Mouse (Mus musculus) retina, postnatal 1 day (tissue): ENCODE data around the gene Rnf220.

Source experiments
- DNase-seq: peaks from one replicate; pipeline ENCODE4 v3.0.0-alpha.2; 2012

The Rnf220 gene

DNA sequence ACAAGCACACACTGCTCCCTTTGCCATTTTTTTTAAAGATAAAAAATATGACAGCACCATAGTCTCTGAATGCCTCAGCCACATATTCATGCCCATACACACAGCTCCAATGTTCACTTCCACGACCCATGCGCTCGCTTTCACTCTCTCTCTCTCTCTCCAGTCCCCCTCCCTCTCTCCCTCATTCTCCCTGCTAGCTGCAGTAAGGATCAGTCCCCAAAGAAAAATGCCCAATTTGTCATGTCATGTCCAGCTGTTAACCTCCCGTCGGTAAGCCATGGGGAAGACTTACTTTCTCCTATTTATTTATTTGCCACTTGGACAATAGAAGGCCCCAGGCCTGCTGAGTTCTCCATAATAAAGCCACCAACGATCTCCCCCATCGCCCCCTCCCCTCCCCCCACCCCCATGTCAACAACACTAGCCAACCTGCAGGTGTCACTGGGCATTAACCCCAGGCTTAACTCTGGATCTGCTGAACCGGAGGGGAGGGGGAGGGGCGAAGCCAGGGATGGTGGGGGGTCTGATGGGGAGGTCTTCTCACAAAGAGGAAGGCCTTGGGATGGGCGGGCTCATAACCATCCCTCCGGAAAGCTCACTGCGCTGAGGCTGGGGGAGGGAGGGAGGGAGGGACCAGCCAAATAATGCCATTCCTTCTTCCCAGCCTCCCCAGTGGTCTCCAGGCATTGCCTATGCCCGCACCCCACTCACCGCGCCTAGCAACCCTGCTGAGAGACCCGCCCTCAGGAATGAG is 123.4 kb downstream of the Rnf220 start:
- peak; percentile 92 for DNase-seq

DNA sequence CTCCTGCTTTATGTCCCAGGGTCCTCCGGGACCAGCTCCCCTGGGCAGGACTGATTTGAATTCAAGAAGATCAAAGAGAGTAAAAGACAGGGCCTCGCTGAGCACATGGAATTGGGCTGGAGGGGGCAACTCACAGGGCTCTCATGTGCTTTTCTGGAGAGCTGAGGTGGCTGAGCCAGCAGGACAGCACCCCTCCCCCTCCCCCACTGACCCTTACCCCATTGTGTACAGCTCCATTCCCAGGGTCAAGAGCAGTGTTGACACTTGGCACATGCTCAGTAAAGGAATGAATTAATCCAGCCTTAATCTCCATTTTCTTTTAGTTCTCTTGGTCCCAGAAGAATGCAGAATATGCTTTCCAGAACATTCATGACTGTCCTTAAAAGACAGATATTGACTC is 125.0 kb downstream of the Rnf220 start:
- no peak for DNase-seq

DNA sequence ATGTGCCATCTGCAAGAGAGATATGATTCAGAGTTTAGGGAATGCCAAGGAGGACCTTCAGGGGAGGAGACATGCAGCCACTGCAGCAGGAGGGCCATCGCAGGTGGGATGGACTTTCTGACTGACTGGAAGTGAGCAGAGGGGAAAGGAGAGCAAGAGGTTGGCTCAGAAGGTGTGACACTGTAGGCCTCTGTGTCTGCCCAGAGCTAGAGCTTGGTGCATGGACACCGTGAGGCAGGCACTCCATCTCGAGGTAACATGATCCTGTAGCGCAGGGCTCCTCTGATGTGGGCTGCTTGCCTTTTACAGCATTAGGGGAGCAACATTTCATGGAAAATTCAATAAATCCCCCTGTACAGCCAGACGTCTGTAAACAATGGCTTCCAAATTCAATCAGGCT is 126.5 kb downstream of the Rnf220 start:
- no peak for DNase-seq

DNA sequence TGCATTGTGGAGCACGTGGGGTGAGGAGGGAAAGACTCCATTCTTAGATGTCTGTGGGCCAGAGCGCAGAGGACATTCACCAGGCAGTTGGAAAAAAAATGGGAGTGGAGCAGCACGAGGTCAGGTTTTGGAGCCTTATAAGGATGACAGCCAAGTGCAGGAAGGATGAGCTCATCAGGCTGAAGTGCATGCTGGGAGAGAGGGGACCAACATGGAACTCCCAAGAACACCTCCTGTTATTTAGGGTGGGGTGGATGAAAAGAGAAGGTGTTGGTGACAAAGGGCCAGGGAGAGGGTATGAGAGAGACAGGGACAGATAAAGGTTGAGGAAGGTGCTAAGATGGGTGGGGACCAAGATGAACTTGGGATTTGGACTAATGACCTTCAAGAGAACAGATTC is 127.3 kb downstream of the Rnf220 start:
- DNase-seq = no peak

GRCm38 (mm10) chr4:117367365-117367764 is 129.5 kb downstream of the Rnf220 start:
- no peak for DNase-seq

DNA sequence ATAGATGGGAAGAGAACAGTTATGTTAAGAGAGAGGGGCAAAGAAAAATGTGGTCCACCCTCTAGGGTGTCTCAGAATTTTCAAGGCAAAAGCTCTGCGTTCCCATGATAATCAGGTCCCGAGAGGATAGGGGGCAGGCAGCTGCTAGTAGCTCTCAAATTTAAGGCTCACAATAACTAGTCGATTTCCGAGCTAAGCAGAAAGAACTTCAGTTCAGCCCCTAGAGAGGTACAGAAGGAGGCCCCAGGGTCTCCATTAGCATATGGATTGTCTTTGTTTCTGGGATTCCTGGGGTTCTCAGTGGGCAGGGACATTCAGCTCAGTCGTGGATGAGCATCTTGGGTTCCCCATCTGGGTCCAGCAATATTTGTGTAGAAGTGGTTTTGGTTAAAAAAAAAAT is 134.8 kb downstream of the Rnf220 start:
- DNase-seq = no peak

- no peak for DNase-seq
Observed at GRCm38 (mm10) chr4:117361558-117361873, 135.3 kb downstream of the Rnf220 start.

GRCm38 (mm10) chr4:117360713-117361557 is 135.9 kb downstream of the Rnf220 start:
- no peak for DNase-seq

DNA sequence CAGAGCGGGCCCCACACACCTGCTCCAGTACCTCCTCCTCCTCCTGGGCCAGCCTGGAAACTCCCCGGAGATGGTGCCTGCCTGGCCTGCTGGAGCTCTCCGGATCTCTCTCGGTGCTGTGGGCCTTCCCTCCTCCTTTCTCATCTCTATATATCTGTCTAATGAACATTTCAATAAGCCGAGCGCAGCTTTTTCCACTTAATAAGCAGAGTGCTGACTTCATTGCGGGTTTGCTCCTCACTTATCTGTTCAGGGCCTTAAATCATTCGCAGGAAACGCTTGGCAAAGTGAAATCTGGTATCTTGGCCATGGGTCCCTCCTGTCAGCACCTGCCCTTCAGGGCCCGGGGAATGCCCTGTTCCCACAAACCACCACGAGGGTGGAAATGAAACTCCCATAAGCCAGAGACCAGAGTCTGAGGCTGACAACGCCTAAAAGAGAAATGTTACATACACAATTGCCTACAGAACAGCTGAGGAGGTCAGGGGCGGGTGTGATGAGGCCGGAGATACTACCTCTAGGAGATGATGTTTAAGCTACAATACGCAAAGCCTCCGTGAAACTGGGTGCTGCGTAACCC is 137.0 kb downstream of the Rnf220 start:
- DNase-seq = no peak

GRCm38 (mm10) chr4:117357917-117358316 is 138.9 kb downstream of the Rnf220 start:
- no peak for DNase-seq

DNA sequence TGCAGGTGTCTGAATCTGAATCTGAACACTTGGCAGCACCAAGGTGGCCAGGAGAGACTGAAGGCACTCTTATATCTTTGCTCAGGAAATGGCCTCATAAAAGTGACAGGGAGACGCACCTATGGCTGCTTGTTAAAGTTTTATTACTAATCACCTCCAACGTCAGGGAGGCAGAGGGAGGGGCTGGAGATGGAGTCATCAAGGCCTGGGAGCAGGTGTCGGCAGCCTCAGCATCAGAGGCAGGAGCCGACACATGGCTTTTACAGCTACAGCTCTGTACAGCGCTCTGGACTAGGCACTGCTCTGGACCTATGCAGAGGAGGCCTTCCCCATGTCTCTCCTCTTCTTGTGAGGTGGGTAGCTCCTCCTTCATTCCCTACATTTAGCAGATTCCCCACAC is 139.7 kb downstream of the Rnf220 start:
- DNase-seq = no peak

DNA sequence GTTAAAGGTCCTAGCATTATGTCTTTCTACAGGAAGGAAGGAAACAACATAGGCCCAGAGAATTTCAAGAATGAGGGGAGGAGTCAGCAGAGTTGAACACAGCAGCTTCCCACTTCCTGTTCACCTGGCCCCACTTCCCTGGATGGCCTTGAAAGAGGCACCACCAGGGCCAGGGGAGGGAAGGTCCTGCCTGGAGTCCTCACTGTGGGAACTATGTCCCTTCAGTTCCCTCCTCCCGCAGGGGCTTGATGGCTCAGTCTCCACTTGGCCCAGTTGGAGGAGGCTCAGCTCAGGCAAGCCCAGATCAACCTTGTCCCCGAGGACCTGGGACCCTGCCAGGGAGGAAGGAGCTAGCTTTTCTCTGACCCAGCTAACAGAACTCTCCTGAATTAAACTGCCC is 140.6 kb downstream of the Rnf220 start:
- DNase-seq = no peak

- DNase-seq = no peak
Observed at GRCm38 (mm10) chr4:117354651-117355050, 142.2 kb downstream of the Rnf220 start.

DNA sequence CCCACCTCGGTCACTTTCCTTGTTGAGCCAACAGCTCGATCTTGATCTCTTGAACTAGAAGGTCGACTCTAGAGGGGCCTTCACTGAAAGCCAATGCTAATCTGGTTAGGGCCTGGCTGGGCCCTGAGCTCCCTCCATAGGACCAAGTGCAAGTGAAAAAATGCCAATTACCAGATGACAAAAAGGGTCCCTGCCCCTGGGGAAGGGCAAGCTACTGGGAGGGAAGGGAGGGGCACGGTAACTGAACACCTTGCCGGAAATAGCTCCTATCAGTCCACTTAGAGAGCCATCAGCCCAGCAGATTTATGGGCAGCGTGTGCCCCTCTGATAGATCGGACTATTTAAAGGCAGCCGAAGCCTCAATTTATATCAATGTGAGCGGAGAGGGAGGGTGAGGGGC is 143.9 kb downstream of the Rnf220 start:
- DNase-seq = no peak

GRCm38 (mm10) chr4:117352071-117352470 is 144.8 kb downstream of the Rnf220 start:
- no peak for DNase-seq

DNA sequence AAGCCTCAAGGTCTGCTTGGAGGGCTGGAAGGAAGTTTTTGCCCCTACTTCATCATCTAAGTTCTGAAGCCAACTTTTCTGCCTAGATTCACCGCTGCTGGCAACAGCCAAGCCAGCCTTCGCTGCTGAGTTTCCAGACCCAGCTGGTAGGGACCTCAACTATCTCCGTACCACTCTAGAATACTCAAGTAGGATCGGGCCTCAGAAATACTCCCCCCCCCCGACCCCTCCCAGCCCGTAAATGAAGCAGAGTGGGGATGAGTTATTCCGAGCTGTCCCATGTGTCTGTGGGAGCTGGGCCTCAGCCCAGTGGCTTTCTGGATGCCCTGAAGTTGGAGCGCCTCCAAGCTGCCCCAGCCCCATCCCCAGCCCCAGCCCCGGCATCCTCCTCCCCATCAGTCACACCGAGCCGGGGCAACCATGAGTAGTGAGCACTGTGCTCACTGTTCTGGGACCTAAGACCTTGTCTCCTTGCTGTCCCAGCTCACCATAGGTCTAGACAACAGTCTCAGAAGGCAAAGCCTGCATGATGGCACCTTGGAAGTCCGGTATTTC is 146.6 kb downstream of the Rnf220 start:
- no peak for DNase-seq

- no peak for DNase-seq
Observed at GRCm38 (mm10) chr4:117349327-117349726, 147.5 kb downstream of the Rnf220 start.

DNA sequence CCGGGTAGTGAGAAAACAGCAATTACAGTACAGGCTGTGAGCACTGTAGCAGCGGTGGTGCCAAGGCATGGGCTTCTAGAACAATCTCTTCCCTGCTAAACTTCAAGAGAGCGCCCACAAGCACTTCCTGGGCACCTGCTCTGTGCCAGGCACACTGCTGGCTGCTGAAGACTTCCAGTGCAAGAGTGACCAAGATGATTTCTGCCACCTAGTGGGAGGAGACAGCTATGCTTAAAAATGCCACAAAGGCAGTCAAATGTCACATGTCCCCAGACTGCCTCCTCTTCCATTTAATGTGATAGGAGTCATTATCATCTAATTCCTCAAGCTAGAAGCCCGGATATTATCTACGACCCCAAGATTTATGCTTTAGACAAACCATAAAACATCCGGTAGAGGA is 150.8 kb downstream of the Rnf220 start:
- peak; percentile 68 for DNase-seq

GRCm38 (mm10) chr4:117343385-117343784 is 153.5 kb downstream of the Rnf220 start:
- no peak for DNase-seq

GRCm38 (mm10) chr4:117342751-117343150 is 154.1 kb downstream of the Rnf220 start:
- DNase-seq = peak; percentile 38

DNA sequence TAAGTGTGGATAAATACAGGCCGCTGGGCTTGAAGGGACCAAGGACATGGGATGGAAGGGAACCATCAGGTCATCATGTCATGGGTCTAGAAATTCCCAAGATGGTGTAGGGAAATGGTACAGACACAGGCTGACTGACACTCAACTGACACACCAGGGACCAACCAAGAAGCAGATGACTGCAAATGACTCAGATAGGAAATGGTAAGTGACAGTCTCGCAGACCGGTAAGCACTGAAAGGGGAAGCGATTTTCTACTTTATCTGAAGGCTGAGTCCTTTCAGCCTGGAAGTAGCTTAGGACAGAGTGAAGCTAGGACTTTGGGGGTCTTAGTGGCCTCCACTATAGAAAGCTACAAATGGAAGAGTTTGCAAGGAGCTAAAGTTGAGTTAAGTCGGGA is 155.6 kb downstream of the Rnf220 start:
- no peak for DNase-seq

DNA sequence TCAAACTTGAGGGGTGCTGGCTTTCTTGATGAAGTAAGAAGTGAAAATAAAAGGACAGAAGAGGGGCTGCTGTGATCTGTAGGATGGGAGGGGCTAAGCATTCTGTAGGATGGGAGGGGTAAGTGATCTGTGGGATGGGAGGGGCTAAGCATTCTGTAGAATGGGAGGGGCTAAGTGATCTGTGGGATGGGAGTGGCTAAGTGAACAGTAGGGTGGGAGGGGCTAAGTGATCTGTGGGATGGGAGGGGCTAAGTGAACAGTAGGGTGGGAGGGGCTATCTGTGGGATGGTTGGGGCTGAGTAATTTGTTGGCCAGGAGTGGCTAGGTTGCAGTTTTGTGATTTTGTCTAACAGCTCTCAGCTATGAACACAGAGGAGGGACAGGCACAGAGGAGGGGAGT is 157.1 kb downstream of the Rnf220 start:
- no peak for DNase-seq

DNA sequence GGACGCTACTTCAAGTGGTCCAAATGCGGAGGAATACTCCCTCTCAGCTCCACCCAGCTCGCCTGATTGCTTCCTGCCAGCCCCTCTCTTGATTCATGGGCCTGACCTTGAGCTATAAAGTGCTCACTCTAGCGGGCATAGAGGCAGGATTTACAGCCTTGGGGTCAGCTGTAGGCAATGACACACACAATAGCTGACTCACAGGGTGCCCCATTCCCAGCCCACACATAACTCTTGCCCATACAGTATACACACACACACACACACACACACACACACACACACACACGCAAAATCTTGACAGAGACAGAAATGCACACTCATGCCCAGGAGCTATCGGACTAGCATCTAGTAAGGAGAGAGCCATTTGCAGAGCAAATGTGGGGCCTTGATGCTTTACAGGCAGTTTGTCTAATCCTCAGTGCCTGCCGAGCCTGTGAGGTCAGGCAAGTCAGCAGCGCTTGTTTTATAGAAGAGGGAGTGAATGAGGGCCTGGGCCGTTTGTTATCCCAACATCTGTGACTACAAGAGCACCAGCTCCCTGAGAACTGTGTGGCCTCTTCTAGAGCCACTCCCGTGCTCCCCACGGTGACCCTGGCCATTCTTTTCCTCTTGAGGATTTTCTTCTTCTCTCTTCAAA is 165.9 kb downstream of the Rnf220 start:
- DNase-seq = peak; percentile 34
